Mouse (Mus musculus) heart, postnatal 4 days (tissue): ENCODE data around the gene Cdk15. TPM values are rescaled to one million over a fixed set of nuclear protein-coding genes. Genes with fewer than 3 reads are reported as not detected.

ENCODE experiments used
- DNase-seq: peaks from one replicate; pipeline ENCODE4 v3.0.0; 2021
- total RNA-seq, 2 experiments: library from RNA; stranded (reverse); gene quantifications; 2 replicates each; pipeline ENCODE4 v1.2.3; 2021

Cdk15 gene
- total RNA-seq, 2 experiments from 2014 or later: not detected

DNA sequence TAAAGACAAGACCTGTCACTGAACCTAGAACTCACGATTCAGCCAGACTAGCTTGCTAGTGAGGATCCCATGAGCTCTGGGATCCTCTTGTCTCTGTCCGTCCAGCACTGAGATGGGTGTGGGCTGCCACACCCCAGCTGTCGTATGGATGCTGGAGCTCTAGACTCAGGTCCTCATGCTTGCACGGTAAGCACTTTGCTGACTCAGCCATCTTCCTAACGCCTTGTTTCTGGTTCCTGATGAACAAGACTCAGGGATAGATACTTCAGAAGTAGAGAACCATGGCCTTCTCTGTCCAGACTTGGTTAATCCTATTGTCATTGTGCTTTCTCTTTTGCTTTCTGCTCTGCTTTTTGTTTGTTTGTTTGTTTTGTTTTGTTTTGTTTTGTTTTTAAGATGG is 29.2 kb downstream of the Cdk15 start:
- no peak for DNase-seq

GRCm38 (mm10) chr1:59286316-59286850 is 29.7 kb downstream of the Cdk15 start:
- DNase-seq: no peak

GRCm38 (mm10) chr1:59287733-59288132 is 31.0 kb downstream of the Cdk15 start:
- DNase-seq: no peak

DNA sequence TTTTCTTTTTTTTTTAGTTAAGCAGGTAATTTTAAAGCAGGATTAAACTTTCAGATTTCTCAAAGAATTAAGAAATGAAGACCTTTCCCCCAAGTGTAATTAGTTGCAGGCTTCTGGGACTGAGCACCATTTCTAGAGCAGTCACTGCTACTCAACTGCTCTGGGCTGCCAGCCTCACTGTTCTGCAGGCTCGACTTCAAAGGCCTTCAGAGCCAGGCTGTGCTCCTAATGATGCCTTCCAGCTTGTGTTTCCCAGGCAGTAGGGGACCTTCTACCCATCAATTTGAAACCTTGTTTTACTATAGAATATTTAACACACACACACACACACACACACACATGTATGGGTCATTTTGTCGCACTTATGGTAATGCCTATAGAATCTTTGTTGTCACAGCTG is 34.9 kb downstream of the Cdk15 start:
- no peak for DNase-seq

DNA sequence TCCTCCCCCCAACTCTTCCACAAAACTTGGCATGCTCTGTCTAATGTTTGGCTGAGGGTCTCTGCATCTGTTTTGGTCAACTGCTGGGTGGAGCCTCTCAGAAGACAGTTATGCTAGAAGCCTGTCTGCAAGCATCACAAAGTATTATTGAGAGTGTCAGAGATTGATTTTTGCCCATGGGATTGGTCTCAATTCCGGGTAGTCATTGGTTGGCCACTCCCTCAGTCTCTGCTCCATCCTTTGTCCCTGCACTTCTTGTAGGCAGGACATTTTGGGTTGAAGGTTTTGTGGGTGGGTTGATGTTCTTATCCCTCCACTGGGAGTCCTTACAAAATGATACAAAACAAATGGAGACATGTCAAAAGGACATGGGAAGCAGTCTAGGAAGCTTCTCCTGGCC is 39.1 kb downstream of the Cdk15 start:
- no peak for DNase-seq

DNA sequence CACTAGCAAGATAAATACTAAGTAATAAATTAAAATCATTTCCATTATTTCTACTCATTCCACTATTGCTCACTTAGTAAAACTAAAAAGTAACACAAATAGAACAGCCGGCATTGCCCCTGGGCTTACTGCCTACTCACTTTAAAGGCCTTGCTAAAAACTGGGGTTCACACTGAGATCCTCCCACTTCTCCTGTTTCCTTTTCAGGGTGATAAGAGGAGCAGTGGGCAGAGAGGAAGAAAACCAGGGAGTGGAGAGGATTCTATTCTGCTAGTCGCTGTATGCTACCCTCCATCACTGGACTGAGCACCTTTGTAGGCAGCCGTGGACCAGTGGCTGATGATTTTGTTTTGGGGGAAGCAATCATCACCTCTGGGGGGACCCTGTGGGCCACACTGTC is 40.5 kb downstream of the Cdk15 start:
- no peak for DNase-seq

- DNase-seq: no peak
Measured at GRCm38 (mm10) chr1:59298491-59299090, 41.9 kb downstream of the Cdk15 start.

- no peak for DNase-seq
Measured at GRCm38 (mm10) chr1:59307310-59307709, 50.6 kb downstream of the Cdk15 start.

- no peak for DNase-seq
Measured at GRCm38 (mm10) chr1:59311292-59311885, 54.7 kb downstream of the Cdk15 start.

GRCm38 (mm10) chr1:59312187-59313153 is 55.8 kb downstream of the Cdk15 start:
- DNase-seq: no peak

DNA sequence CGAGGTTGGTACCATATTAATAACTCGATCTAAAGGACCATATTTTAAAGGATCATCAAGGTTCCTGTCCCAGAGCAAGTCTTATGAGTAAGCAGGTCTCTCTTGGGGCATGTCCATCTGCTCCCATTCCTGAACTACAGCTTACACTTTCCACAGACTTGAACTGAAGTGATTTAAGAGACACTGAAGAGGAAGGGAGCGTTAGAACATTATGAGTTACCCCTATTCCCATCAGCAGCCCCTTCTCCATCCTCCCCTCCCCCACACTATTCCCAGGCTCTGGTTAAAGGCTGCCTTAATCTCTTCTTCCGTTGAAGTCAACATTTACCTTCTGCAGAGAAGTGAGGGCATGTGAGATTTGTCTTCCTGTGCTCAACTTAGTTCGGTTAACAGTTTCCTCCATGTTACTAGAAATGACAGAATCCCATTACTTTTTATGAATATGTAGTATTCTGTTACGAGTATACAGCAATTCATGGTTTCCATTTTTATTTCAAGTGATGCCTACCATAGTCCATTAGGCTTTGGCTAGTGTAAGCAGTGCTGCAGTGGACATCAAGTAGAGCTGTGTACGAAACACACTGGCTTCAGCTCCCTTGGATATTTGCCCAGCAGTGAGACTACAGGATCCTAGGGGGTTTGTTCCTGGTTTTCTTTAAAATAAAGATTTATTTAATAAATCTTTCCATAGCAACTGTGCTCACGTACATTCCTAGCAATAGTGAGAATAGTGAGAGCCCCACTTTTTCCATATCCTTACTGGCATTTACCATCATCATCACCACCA is 56.6 kb downstream of the Cdk15 start:
- no peak for DNase-seq

DNA sequence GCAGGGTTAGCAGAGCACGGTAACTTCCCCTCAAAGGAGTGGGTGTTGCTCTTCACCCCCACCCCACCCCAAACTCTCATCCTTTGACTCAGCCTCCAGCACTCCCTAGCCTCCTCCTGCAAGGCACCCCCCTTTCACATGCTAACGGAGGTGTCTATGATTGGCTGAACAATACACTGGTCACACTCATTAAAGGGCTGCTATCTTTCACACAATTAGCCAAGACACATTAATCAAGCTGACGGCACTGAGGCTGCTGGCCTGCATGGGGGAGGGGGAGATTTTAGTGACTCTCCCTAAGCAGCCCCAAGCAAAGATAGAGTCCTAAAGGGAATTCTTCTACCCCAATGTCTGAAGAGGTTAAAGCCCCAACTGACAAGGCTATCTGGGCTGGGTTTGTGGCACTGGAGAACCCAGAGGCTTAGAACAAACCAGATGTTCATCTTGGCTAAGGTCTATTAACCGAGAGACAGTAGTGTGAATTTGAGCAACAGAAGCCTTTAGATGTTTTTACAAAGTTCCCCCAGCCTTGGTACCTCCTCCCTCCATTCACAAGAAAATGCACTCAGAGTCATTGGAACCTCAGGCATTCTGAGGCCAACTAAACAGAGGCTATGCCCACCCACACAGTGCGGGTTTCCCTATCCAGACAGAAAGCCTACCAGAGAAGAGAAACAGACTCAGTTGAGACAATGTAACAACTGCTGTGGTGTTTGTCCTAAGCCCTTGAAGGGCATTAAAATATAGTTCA is 58.5 kb downstream of the Cdk15 start:
- no peak for DNase-seq

DNA sequence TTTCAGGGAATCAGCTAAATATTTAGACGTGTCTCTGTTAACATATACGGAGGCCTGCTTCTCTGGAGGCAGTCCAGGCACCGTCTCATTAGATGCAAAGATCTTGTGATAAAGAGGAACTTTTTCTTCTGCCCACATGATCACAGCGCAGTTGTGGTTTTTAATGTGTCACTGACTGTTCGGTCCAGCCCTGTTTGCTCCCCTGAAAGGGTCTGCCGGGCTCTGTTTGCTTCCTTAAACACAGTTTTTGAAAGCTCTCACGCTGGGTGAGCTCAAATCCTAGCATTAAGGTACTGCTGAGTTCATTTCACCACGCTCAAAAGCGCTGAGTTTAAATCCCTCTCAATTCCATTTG is 59.3 kb downstream of the Cdk15 start:
- no peak for DNase-seq

- DNase-seq: no peak
Measured at GRCm38 (mm10) chr1:59316386-59317051, 59.8 kb downstream of the Cdk15 start.

DNA sequence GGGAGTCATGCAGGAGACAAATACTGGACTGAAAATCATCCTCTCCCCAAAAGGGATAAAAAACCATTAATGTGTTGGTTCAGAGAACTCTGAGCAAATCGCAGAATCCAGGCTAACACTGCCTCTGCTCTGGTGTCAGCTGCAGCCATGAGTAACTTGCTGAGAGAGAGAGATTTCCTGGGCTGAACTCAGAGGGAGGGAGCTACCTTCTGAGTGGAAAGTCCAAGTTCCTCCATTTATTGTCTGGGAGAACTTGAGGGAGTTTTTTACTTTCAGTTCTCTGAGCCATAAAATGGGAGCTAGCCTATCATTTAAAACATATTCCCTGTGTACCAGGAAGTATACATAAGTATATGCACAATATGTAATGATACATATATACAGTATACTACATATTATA is 60.7 kb downstream of the Cdk15 start:
- DNase-seq: no peak

- no peak for DNase-seq
Measured at GRCm38 (mm10) chr1:59318878-59319277, 62.2 kb downstream of the Cdk15 start.

DNA sequence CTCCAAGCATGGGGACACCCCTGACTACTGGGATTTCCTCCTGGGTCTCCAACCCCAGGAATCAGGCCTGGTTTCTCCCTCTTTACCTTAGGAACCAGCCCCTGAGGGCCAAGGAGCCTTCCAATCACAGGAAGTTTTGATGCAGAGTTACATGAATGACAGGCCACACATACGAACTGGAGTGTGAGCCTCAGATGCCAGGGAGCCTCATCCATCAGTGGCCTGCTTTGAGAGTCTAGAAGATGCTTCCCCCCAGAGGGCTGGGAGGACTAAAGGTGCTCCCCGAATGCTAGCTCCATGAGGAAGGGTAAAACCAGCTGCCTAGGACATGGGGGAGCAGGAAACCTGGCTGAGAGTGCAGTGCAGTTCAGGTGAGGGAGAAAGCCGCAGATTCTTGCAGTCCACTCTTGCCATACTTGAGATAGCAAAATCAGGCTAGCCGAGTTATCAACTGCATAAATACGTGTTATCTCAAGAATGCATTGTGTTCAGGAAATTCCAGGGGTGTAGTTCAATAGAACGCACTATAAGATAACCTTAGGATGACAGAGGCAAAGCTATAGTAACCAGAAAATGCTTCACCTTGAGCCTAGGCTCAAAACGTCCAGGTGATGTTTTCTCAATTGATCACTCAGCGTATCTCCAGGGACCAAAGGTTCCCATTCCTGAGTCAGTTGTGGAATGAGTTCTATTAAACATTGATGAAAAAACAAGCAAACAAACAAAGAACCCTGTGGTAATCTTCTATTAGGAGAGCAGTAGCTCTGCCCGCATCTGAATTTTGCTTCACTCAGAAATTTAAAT is 64.6 kb downstream of the Cdk15 start:
- DNase-seq: no peak

- DNase-seq: no peak
Measured at GRCm38 (mm10) chr1:59321880-59322836, 65.5 kb downstream of the Cdk15 start.

DNA sequence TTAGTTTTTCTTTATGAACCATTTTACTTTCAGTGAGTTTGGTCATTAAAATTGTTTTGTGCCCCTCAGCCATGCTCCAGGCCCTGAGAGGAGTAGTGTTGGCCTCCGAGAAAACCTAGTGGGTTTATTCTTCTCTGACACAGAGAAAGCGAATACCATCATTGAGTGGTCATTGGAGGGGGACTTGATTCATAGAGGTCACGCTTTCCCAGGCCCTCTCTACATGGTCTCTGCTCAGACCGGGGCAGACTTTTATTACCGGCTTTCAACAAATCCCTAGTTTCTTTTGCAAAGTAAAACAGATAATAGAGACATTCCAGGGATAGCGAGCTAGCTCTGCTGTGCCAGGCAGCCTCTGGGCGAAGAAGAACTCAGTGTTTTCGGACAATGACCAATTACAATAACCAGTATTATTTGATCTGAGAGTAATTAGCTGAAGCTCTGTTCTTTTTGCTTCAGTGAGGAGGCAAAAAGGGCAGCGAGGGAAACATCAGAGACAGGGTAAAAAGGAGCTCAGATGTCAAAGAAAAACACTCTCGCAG is 70.2 kb downstream of the Cdk15 start:
- no peak for DNase-seq
